Mouse (Mus musculus): ENCODE measurements around the gene Runx2. TPM values are rescaled to one million over a fixed set of nuclear protein-coding genes. Genes with fewer than 3 reads are reported as not detected.

Gene Runx2
- total and polyA plus RNA-seq, 2 experiments from 2014 or later = 0.83 to 1.5 TPM

DNA sequence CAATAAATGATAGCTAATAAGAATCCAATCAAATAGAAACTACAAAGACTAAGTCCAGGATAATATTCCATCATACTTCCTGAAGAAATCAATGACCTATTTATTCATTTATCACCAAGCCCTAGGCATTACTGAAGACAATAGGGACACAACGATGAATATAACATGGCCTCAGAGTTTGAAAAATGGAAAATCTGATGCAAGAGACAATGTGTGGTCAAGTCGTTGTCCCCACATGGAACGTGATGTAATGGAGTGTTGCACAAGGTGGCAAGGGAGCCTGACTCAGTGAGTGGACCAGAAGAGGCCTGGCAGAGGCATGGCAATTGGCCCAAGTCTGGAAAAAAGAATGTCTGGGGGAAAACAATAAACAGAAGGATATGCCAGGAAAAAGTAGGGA is 161.5 kb downstream of the Runx2 start:
- H3K4me1 ChIP-seq (ENCODE audit: insufficient read depth, low read length) = peaks cover 6% of the 10 kb centered on the region; the same call in 1 of the 2 replicates
- DNase-seq (ENCODE audit: low spot score) (no peak), ATAC-seq (no peak)
- H3K4me2 ChIP-seq (ENCODE audit: low read depth, low read length) = no peak overlapping the region
- no peaks in the 10 kb centered on the region for H3K9me3 ChIP-seq (ENCODE audit: low read length)
- H3K36me3 ChIP-seq (ENCODE audit: insufficient read depth, low read length) = no peaks in the 10 kb centered on the region
- H3K27me3 ChIP-seq (ENCODE audit: insufficient read depth, low read length) = no peaks in the 10 kb centered on the region
- WGBS = 86% methylated on average over 3 of the region's 3 CpGs
- no peak for TF ChIP-seq CTCF (IDR thresholded peaks at IDR 0.05; ENCODE audit: low read depth)
- no peak overlapping the region for H3K27ac ChIP-seq
- H3K9ac ChIP-seq (replicated peaks; ENCODE audit: low read length) = no peak overlapping the region
- H3K4me3 ChIP-seq (ENCODE audit: low read length) = no peak overlapping the region

DNA sequence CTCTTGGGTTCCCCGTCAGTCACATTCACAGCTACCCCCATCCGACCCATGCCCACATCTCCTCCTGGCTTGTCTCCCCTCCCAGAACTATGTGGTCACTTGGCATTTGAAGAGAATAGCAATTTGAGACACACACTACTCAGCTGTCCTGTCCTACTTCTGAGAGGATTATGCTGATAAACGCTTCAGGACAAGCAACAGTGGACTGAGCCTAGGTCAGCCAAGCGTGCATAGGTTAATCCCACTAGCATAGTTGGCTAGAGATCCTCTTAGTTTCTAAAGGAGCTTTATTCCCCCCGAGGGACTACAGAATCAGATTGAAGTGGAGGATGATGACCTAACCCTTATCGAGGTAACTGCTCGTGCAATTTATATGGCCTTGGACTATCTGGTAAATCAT is 162.5 kb downstream of the Runx2 start:
- Histone ChIP-seq H3K27me3 (ENCODE audit: insufficient read depth, low read length) (no peaks in the 10 kb centered on the region), H3K9ac (replicated peaks; ENCODE audit: low read length) (no peak overlapping the region), H3K36me3 (ENCODE audit: insufficient read depth, low read length) (no peaks in the 10 kb centered on the region), H3K4me3 (ENCODE audit: low read length) (no peak overlapping the region), H3K27ac (no peak overlapping the region), H3K9me3 (ENCODE audit: low read length) (no peaks in the 10 kb centered on the region), H3K4me2 (ENCODE audit: low read depth, low read length) (no peak overlapping the region), H3K4me1 (ENCODE audit: insufficient read depth, low read length) (peaks cover 6% of the 10 kb centered on the region; the same call in 1 of the 2 replicates)
- ATAC-seq (no peak), DNase-seq (ENCODE audit: low spot score) (no peak)
- TF ChIP-seq CTCF (IDR thresholded peaks at IDR 0.05; ENCODE audit: low read depth) = no peak
- 73% methylated on average over 7 of the region's 7 CpGs for WGBS

GRCm38 (mm10) chr17:44651613-44652012 is 163.0 kb downstream of the Runx2 start:
- Histone ChIP-seq H3K27me3 (ENCODE audit: insufficient read depth, low read length) (no peaks in the 10 kb centered on the region), H3K4me1 (ENCODE audit: insufficient read depth, low read length) (peaks cover 6% of the 10 kb centered on the region; the same call in 1 of the 2 replicates), H3K27ac (no peak overlapping the region), H3K9me3 (ENCODE audit: low read length) (no peaks in the 10 kb centered on the region), H3K36me3 (ENCODE audit: insufficient read depth, low read length) (no peaks in the 10 kb centered on the region), H3K4me2 (ENCODE audit: low read depth, low read length) (no peak overlapping the region), H3K4me3 (ENCODE audit: low read length) (no peak overlapping the region), H3K9ac (replicated peaks; ENCODE audit: low read length) (no peak overlapping the region)
- ATAC-seq (no peak), DNase-seq (ENCODE audit: low spot score) (no peak)
- no peak for TF ChIP-seq CTCF (IDR thresholded peaks at IDR 0.05; ENCODE audit: low read depth)
- WGBS = 82% methylated on average over 8 of the region's 8 CpGs

DNA sequence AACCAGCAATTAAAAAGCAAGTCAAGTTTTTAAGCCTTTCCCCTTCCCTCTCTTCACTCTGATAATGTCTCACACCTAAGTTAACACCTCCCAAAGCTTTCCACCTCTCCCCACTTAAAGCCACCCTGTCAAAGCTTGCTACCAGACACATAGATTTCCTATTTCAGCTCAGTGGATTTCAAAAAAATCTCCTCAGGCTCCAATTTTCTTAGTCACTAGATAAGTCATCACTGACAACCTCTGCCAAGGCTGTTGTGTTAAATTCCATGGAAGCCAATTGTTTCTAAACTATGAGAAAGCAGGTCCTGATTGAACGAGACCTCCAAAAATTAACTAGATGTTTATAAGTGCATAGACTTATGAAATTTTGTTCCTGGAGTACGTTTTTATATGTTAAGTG is 164.2 kb downstream of the Runx2 start:
- Histone ChIP-seq H3K27me3 (ENCODE audit: insufficient read depth, low read length) (no peaks in the 10 kb centered on the region), H3K4me1 (ENCODE audit: insufficient read depth, low read length) (peaks cover 6% of the 10 kb centered on the region; the same call in 1 of the 2 replicates), H3K36me3 (ENCODE audit: insufficient read depth, low read length) (no peaks in the 10 kb centered on the region), H3K9me3 (ENCODE audit: low read length) (no peaks in the 10 kb centered on the region), H3K27ac (no peak overlapping the region), H3K9ac (replicated peaks; ENCODE audit: low read length) (no peak overlapping the region), H3K4me2 (ENCODE audit: low read depth, low read length) (no peak overlapping the region), H3K4me3 (ENCODE audit: low read length) (no peak overlapping the region)
- ATAC-seq = no peak
- no peak for DNase-seq (ENCODE audit: low spot score)
- 86% methylated on average over 2 of the region's 2 CpGs for WGBS
- TF ChIP-seq CTCF (IDR thresholded peaks at IDR 0.05; ENCODE audit: low read depth) = no peak

DNA sequence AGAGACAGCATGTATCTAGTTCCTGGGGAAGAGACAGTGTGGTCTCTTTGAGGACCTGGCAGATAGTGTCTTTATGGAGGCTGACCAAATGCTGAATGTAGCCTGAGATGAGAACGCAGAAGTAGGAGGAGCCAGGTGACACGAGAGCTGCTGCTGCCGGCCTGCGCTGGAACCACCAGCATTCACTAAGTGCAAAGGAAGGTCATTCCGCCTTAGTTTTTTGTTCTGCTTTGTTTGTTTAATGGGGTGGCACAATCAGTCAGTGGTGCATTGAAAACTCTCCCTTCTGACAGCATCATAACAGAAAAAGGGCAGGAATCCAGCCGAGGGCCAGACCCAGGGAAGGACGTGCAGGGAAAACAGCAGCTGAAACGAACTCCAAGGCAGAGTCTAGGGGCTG is 165.5 kb downstream of the Runx2 start:
- no peaks in the 10 kb centered on the region for H3K9me3 ChIP-seq (ENCODE audit: low read length)
- no peak overlapping the region for H3K4me2 ChIP-seq (ENCODE audit: low read depth, low read length)
- peaks cover 6% of the 10 kb centered on the region; the same call in 1 of the 2 replicates for H3K4me1 ChIP-seq (ENCODE audit: insufficient read depth, low read length)
- ATAC-seq (0 out of 2 replicates have a peak, but pooled peaks have one; percentile 15), DNase-seq (ENCODE audit: low spot score) (no peak)
- H3K27me3 ChIP-seq (ENCODE audit: insufficient read depth, low read length) = no peaks in the 10 kb centered on the region
- no peak for TF ChIP-seq CTCF (IDR thresholded peaks at IDR 0.05; ENCODE audit: low read depth)
- H3K27ac ChIP-seq = no peak overlapping the region
- no peaks in the 10 kb centered on the region for H3K36me3 ChIP-seq (ENCODE audit: insufficient read depth, low read length)
- no peak overlapping the region for H3K9ac ChIP-seq (replicated peaks; ENCODE audit: low read length)
- 13% methylated on average over 8 of the region's 8 CpGs for WGBS
- no peak overlapping the region for H3K4me3 ChIP-seq (ENCODE audit: low read length)

GRCm38 (mm10) chr17:44647916-44648315 is 166.7 kb downstream of the Runx2 start:
- no peak for ATAC-seq
- Histone ChIP-seq H3K36me3 (ENCODE audit: insufficient read depth, low read length) (no peaks in the 10 kb centered on the region), H3K4me1 (ENCODE audit: insufficient read depth, low read length) (peaks cover 6% of the 10 kb centered on the region; the same call in 1 of the 2 replicates), H3K9ac (replicated peaks; ENCODE audit: low read length) (no peak overlapping the region), H3K4me3 (ENCODE audit: low read length) (no peak overlapping the region), H3K9me3 (ENCODE audit: low read length) (no peaks in the 10 kb centered on the region), H3K27ac (no peak overlapping the region), H3K27me3 (ENCODE audit: insufficient read depth, low read length) (no peaks in the 10 kb centered on the region), H3K4me2 (ENCODE audit: low read depth, low read length) (no peak overlapping the region)
- no peak for TF ChIP-seq CTCF (IDR thresholded peaks at IDR 0.05; ENCODE audit: low read depth)
- 55% methylated on average over 6 of the region's 6 CpGs for WGBS
- DNase-seq (ENCODE audit: low spot score) = peak; percentile 27

- Histone ChIP-seq H3K9ac (replicated peaks; ENCODE audit: low read length) (no peak overlapping the region), H3K27me3 (ENCODE audit: insufficient read depth, low read length) (no peaks in the 10 kb centered on the region), H3K27ac (no peak overlapping the region), H3K4me2 (ENCODE audit: low read depth, low read length) (no peak overlapping the region), H3K4me1 (ENCODE audit: insufficient read depth, low read length) (peaks cover 3% of the 10 kb centered on the region; the same call in 1 of the 2 replicates), H3K4me3 (ENCODE audit: low read length) (no peak overlapping the region), H3K36me3 (ENCODE audit: insufficient read depth, low read length) (no peaks in the 10 kb centered on the region), H3K9me3 (ENCODE audit: low read length) (no peaks in the 10 kb centered on the region)
- no peak for DNase-seq (ENCODE audit: low spot score)
- ATAC-seq = no peak
- 93% methylated on average over 8 of the region's 8 CpGs for WGBS
- no peak for TF ChIP-seq CTCF (IDR thresholded peaks at IDR 0.05; ENCODE audit: low read depth)
These were observed 169.5 kb downstream of the Runx2 start for GRCm38 (mm10) chr17:44645146-44645545.

Data from hindbrain, postnatal 0 days (tissue).